Mouse (Mus musculus): ENCODE results near the gene Gm9195.

The Gm9195 gene

GRCm38 (mm10) chr14:72491738-72492137 lies at the start of gene Gm9195:
Gm9195 (minus strand) TSS chr14:72491838.
- DNase-seq (ENCODE audit: low spot score), result no peak

- DNase-seq (ENCODE audit: low spot score), result no peak
Measured at GRCm38 (mm10) chr14:72536392-72537017, 44.9 kb upstream of the Gm9195 start.

DNA sequence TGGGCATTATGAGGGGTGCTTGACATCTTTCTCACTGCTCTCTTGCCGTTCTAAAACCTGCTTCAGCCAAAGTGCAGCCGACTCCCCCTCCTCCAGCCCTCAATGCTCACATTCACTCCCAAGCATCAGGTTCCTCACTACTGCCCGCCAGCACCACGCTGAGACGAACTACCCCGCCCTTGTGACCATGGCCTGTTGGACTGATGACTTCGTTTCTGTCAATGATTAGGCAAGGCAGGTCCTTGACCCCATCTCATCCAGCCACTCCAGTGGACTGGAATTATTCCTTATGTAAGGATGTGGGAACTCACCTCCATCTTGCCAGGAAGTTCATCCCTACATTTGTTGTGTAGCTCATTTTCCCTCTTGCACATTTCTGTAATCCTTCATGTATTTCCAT lies 42.2 kb upstream of the Gm9195 start:
- no peak for DNase-seq (ENCODE audit: low spot score)

DNA sequence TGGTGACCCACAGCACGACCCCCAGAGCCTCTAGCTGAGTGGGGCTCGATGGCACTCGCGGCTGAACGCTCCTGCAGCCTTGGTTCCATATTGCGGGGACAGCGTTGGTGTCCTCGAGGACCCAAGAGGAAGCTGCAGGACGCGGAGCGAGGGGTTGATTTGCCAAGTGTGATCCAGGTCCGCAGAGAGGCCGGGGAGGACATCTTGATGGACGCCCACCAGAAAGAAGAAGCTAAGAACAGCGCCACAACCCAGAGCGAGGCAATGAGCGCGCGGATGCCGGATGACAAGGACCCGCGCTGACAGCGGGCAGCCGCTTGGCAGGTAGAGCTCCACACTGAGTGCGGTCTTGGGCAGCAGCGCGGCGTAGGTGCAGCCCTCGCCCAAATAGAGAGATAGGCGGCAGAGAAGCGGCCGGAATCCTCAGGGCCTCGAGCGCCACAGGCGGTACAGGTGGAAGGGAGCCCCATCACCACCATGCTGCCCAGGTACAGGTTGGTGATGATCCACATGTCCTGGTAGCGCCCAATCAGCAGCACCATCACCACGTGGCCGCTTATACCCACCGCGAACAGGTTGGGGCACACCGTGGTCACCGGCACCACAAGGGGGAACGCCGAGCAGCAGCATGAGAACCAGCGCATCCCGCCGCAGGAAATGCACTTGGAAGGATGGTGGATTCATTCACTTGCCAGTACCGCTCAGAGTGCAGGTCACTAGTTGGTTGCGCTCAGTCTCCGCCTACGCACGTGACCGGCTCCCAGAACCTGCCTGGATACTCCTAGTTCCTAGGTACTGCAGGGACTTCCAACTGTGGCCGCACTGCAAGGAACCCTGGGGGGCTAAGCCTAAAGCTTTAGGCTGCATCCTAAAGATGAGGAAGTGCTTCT lies 40.6 kb upstream of the Gm9195 start:
- peak; percentile 8 for DNase-seq (ENCODE audit: low spot score)

DNA sequence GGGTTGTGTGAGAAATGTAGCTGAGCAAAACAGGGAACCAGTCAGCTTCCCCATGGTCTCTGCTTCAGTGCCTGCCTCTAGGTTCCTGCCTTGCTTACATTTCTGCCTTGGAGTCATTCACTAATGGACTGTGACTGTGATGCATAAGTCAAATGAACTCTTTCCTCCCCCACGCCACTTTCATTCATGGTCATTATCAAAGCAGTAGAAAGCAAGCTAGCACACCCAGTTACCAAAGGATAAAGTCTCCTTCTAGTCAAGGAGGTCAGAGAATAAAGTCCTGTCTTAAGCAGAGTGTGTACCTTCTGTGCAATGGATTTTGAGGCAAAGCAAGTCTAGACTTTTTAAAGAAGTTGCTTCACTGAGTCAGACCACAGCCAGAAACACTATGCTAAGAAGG lies 35.5 kb upstream of the Gm9195 start:
- no peak for DNase-seq (ENCODE audit: low spot score)

DNA sequence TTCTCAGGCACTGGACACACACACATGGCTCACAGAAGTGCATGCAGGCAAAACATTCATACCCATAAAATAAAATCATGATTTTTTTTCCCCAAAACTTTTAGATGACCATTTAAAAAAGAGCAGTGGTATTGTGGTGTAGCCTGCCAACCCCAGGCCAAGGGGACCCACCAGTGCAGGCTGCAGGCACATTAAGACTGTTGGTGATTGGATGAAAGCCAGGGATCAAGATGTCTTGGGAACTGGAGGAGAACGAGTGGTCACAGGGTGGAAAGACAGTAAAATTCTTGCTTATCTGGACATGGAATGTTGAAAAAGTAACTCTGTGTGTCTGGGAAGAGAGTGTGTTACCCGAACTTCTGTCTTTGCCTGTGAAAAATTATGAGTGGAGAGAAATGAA lies 27.9 kb upstream of the Gm9195 start:
- DNase-seq (ENCODE audit: low spot score), result no peak

- DNase-seq (ENCODE audit: low spot score), result no peak
Measured at GRCm38 (mm10) chr14:72518786-72519185, 27.1 kb upstream of the Gm9195 start.

GRCm38 (mm10) chr14:72516376-72516775 lies 24.7 kb upstream of the Gm9195 start:
- DNase-seq (ENCODE audit: low spot score), result no peak

GRCm38 (mm10) chr14:72506723-72507420 lies 15.2 kb upstream of the Gm9195 start:
- no peak for DNase-seq (ENCODE audit: low spot score)

DNA sequence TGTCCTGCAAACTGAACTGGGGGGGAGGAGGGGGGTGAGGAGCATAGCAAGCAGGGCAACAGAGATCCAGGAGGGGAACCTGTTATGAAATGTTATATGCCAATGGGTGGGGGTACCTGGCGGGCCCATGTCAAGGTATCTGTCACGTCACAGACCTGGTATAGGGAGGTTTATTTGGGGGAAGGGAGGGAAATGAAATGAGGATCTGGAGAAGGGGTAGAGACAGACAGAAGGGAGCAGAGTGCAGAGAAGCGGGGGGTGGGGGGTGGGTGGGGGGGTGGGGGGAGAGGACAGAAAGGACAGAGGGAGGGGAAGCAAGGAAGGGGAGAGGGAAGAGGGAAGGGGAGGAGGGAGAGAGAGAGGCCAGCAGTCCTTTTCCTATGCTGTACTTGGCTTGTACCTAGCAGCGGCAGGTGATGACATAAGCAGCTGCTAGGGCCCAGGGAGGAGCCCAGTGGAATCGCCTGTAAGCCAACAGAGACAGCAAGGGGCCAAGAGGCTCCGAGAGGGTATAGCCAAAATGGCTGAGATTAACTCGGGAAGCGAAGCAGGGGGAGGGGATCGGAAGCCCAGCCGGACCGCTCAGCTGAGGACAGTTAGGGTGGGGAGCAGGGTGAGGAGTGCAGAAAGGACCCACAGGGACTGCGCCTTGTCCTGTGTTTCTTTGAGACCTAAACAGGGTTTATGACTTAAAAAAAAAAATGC lies 14.5 kb upstream of the Gm9195 start:
- no peak for DNase-seq (ENCODE audit: low spot score)

- no peak for DNase-seq (ENCODE audit: low spot score)
Measured at GRCm38 (mm10) chr14:72504985-72505384, 13.3 kb upstream of the Gm9195 start.

DNA sequence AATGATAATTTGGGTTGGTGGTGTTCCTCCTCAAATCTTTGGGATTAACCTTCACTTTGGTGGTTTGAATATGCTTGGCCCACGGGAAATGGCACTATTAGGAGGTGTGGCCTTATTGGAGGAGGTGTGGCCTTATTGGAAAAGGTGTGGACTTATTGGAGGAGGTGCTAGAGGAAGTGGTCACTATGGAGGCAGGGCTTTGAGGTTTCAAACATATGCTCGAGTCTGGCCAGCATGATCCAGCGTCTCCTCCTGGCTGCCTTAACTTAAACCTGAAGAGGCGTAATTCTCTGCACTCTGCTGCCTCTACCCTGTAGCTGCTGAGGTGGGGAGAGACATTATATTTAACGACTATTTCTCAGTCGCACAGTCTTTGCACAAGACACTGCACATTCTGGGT lies 11.6 kb upstream of the Gm9195 start:
- DNase-seq (ENCODE audit: low spot score), result no peak

DNA sequence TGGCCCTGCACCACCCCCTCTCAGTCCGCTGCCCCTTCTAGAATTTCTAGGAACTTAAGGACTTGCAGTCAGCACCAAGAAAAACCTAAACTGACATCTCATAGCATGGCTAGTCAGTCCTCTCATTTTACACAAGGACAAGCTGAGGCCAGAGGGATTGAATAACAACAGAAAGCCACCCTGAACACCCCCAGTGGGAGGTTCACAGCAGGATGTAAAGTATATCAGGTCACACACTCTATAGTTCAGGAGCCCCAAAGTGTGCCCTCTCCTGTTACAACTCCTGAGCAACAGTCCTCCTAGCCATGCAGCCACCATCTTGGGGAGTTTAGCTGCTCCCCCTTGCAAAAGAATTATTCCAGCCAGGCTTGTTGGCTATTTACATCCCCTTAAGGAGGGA lies 2.1 kb upstream of the Gm9195 start:
- DNase-seq (ENCODE audit: low spot score), result no peak

GRCm38 (mm10) chr14:72490367-72490766 lies 1.3 kb downstream of the Gm9195 start:
- no peak for DNase-seq (ENCODE audit: low spot score)

DNA sequence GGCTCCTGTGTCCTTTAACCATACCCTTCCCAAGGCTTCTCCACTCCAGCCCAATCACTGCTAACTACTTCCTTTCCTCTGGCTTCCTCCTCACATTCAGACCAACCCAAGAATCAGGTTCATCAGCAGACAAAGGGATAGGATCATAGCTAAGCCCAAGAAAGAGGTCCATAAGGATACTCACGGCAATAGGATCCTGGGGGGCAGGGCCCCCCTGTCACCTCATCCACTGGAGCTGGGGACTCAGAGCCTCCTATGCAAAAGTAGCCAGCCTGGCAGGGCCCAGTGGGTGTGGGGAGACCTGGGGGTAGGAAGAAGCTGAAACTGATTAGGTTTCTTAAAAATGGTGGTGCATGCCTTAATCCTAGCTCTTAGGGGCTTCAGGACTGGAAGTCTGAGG lies 17.1 kb downstream of the Gm9195 start:
- DNase-seq (ENCODE audit: low spot score), result no peak

- no peak for DNase-seq (ENCODE audit: low spot score)
Measured at GRCm38 (mm10) chr14:72468429-72468828, 23.2 kb downstream of the Gm9195 start.

- DNase-seq (ENCODE audit: low spot score), result no peak
Measured at GRCm38 (mm10) chr14:72466384-72466783, 25.3 kb downstream of the Gm9195 start.

- DNase-seq (ENCODE audit: low spot score), result no peak
Measured at GRCm38 (mm10) chr14:72461591-72461990, 30.0 kb downstream of the Gm9195 start.

GRCm38 (mm10) chr14:72460291-72460690 lies 31.3 kb downstream of the Gm9195 start:
- no peak for DNase-seq (ENCODE audit: low spot score)

DNA sequence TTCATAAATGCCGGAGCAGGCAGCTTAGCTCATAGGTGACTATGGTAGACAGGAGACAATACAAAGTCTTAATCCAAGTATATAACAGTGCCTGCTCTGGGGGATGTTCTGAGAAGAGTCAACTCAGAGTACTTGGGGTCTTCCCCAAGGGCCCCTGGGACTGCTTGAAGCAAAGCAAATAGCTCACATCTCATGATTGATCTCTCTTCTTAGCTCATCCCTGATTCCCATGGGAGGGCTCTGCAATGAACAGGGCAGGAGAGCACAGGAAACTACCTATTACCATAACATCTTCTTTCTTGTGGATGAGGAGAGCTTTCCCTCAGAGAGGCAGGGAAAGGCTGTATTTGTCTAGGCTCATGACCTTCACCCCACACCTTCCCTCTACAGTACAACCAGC lies 32.7 kb downstream of the Gm9195 start:
- DNase-seq (ENCODE audit: low spot score), result no peak

- no peak for DNase-seq (ENCODE audit: low spot score)
Measured at GRCm38 (mm10) chr14:72447141-72448091, 44.2 kb downstream of the Gm9195 start.

All from T-cell, adult 2 months (primary cell).